Mouse (Mus musculus) stomach, embryonic 14.5 days (tissue): Measurements from ENCODE around the gene Xpo1. TPM values are rescaled to one million over a fixed set of nuclear protein-coding genes. Genes with fewer than 3 reads are reported as not detected.
"Not testable (repeated sequence)": the region's sequence is repeated elsewhere in the genome, so short reads cannot be mapped to it uniquely, and the experiment has no call there.

Experiments used
- ATAC-seq: fragments of 200-750 bp; cut with Nextera tagmentation; 2 replicates; pipeline ENCODE4 v1.8.0; 2017; ENCODE audit warnings: low read depth, moderate TSS enrichment; ENCODE audit not compliant: insufficient number of reproducible peaks, insufficient read depth, low FRiP score
- H3K27ac ChIP-seq: fragments of 300-500 bp; sonication (generic); 2 replicates; pipeline ENCODE4 v1.5.1; 2014; ENCODE audit warnings: mild to moderate bottlenecking, low read length, moderate library complexity, mixed read lengths
- H3K27me3 ChIP-seq: fragments of 300-500 bp; sonication (generic); 2 replicates; pipeline ENCODE4 v1.6.1; 2014; ENCODE audit warnings: low read length, control low read depth, mixed read lengths; ENCODE audit not compliant: control insufficient read depth, insufficient read depth
- H3K36me3 ChIP-seq: fragments of 300-500 bp; sonication (generic); 2 replicates; pipeline ENCODE4 v1.6.1; 2014; ENCODE audit warnings: mild to moderate bottlenecking, control low read depth, low read length, moderate library complexity, mixed read lengths; ENCODE audit not compliant: control insufficient read depth, insufficient read depth
- H3K4me1 ChIP-seq: fragments of 300-500 bp; sonication (generic); 2 replicates; pipeline ENCODE4 v1.6.1; 2014; ENCODE audit warnings: low read length, control low read depth, mixed read lengths; ENCODE audit not compliant: control insufficient read depth, insufficient read depth
- H3K4me2 ChIP-seq: fragments of 300-500 bp; sonication (generic); replicated peaks from 2 replicates; pipeline ENCODE4 v1.6.1; 2014; ENCODE audit warnings: low read depth, low read length, control low read depth
- H3K4me3 ChIP-seq: fragments of 300-500 bp; sonication (generic); 2 replicates; pipeline ENCODE4 v1.5.1; 2014; ENCODE audit warnings: low read depth, low read length, control low read depth
- H3K9ac ChIP-seq: fragments of 300-500 bp; sonication (generic); replicated peaks from 2 replicates; pipeline ENCODE4 v1.6.1; 2014; ENCODE audit warnings: low read depth, mild to moderate bottlenecking, control low read depth, low read length, moderate library complexity, mixed read lengths
- H3K9me3 ChIP-seq: fragments of 300-500 bp; sonication (generic); 2 replicates; pipeline ENCODE4 v1.6.1; 2016; ENCODE audit warnings: low read depth, low read length, control low read depth; ENCODE audit not compliant: control insufficient read depth
- WGBS: fragments of 180-500 bp; shearing (Covaris S2); extraction: QIAGEN DNeasy Blood & Tissue Kit; methylation state at CpG from one replicate; pipeline ENCODE4 v1.1.7; 2014; 5-methylcytosine and 5-hydroxymethylcytosine counted together
- polyA plus RNA-seq: library from polyadenylated mRNA; unstranded; fragments of >200 nt; fragmentation: Nextera tagmentation; extraction: Ambion mirVana; gene quantifications from 2 replicates; pipeline ENCODE4 v1.2.1, GENCODE M21; 2014

The Xpo1 gene
- polyA plus RNA-seq, 1 experiment from 2014 or later = 118 TPM

DNA sequence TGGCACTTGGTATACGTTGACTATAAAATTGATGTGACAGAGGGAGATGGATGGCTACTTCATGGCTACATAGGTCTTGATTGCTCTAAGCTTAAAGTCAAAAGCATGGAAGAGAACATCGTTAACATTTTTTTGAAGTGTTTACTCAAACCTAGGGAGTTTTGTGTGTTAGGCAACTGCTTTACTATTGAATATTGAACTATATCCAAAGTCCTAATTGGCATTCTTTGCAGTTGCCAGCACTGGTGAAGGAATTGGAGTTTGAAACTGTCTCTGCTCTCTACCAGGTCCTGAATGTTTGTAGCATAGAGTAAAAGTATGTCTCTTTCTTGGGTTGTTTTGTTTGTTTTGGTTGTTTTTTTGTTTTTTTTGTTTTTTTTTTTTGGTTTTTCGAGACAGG is 19.9 kb downstream of the Xpo1 start:
- Histone ChIP-seq H3K4me3 (no peak overlapping the region), H3K4me2 (no peak overlapping the region), H3K4me1 (no peaks in the 10 kb centered on the region), H3K9ac (no peak overlapping the region), H3K27me3 (no peaks in the 10 kb centered on the region), H3K27ac (no peak overlapping the region), H3K36me3 (peaks cover 88% of the 10 kb centered on the region), H3K9me3 (no peaks in the 10 kb centered on the region)
- no peak for ATAC-seq
- WGBS = 72% methylated on average over 3 of the region's 3 CpGs

- 94% methylated on average over 4 of the region's 4 CpGs for WGBS
- peaks cover 89% of the 10 kb centered on the region for H3K36me3 ChIP-seq
These were observed 28.6 kb downstream of the Xpo1 start for GRCm38 (mm10) chr11:23284469-23284868.

GRCm38 (mm10) chr11:23288866-23289265 is 33.0 kb downstream of the Xpo1 start:
- H3K27me3 ChIP-seq, H3K9me3 ChIP-seq, H3K27ac ChIP-seq, H3K4me2 ChIP-seq, H3K4me1 ChIP-seq, H3K9ac ChIP-seq, H3K4me3 ChIP-seq, ATAC-seq: not testable (repeated sequence)
- peaks cover 87% of the 10 kb centered on the region for H3K36me3 ChIP-seq
- 88% methylated on average over 4 of the region's 4 CpGs for WGBS

More at GRCm38 (mm10) chr11:23284469-23284868, 28.6 kb downstream of the Xpo1 start:
- Histone ChIP-seq H3K4me3 (no peak overlapping the region), H3K9me3 (no peaks in the 10 kb centered on the region), H3K4me1 (no peaks in the 10 kb centered on the region), H3K27ac (no peak overlapping the region), H3K4me2 (no peak overlapping the region), H3K27me3 (no peaks in the 10 kb centered on the region), H3K9ac (no peak overlapping the region)
- ATAC-seq = no peak

- Histone ChIP-seq H3K9me3 (no peaks in the 10 kb centered on the region), H3K27me3 (no peaks in the 10 kb centered on the region), H3K4me3 (no peak overlapping the region), H3K9ac (no peak overlapping the region), H3K36me3 (peaks cover 55% of the 10 kb centered on the region), H3K4me2 (no peak overlapping the region), H3K27ac (no peak overlapping the region), H3K4me1 (no peaks in the 10 kb centered on the region)
- no peak for ATAC-seq
- WGBS = 98% methylated on average over 2 of the region's 2 CpGs
These were observed 41.5 kb downstream of the Xpo1 start for GRCm38 (mm10) chr11:23297379-23297778.

- Histone ChIP-seq H3K4me1 (no peaks in the 10 kb centered on the region), H3K36me3 (peaks cover 46% of the 10 kb centered on the region), H3K4me3 (no peak overlapping the region), H3K4me2 (no peak overlapping the region), H3K27ac (no peak overlapping the region), H3K9ac (no peak overlapping the region), H3K27me3 (no peaks in the 10 kb centered on the region), H3K9me3 (no peaks in the 10 kb centered on the region)
- WGBS = 87% methylated on average over 2 of the region's 2 CpGs
- ATAC-seq = no peak
These were observed 42.5 kb downstream of the Xpo1 start for GRCm38 (mm10) chr11:23298301-23298700.

DNA sequence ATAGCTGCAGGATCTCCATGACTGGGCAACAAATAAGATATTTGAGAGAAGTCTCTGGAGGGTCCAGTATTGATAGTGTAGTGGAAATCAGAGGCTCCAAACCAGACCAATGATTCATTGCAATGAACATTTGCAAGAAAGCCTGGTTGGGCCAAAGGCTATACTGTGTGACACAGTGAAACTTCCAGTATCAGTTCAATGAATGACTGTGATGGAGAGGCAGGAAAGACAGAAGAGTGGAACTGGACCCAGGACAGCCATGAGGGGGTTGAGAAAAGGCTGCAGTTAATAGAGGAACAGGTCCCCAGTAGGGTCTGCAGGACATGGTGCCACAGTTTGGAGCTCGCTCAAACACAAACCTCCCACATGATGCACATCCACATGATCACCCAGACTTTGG is 44.1 kb downstream of the Xpo1 start:
- ATAC-seq = no peak
- Histone ChIP-seq H3K36me3 (peaks cover 31% of the 10 kb centered on the region), H3K9ac (no peak overlapping the region), H3K27ac (no peak overlapping the region), H3K27me3 (no peaks in the 10 kb centered on the region), H3K4me3 (no peak overlapping the region), H3K4me1 (no peaks in the 10 kb centered on the region), H3K9me3 (no peaks in the 10 kb centered on the region), H3K4me2 (no peak overlapping the region)
- 91% methylated on average over 1 of the region's 1 CpGs for WGBS

GRCm38 (mm10) chr11:23303126-23303525 is 47.3 kb downstream of the Xpo1 start:
- H3K36me3 ChIP-seq = peaks cover 5% of the 10 kb centered on the region; the same call in 1 of the 2 replicates
- H3K4me2 ChIP-seq = no peak overlapping the region
- ATAC-seq = no peak
- H3K9me3 ChIP-seq = no peaks in the 10 kb centered on the region
- no peaks in the 10 kb centered on the region for H3K27me3 ChIP-seq
- no peak overlapping the region for H3K27ac ChIP-seq
- H3K4me3 ChIP-seq = no peak overlapping the region
- WGBS = 69% methylated on average over 1 of the region's 1 CpGs
- H3K4me1 ChIP-seq = 0 out of 2 replicates have a peak, but pooled peaks cover under 1% of the 10 kb centered on the region
- H3K9ac ChIP-seq = no peak overlapping the region

- 33% methylated on average over 10 of the region's 10 CpGs for WGBS
- H3K4me3 ChIP-seq = peak overlapping the region; percentile 80
These were observed 49.3 kb downstream of the Xpo1 start for GRCm38 (mm10) chr11:23305101-23305672.

More at GRCm38 (mm10) chr11:23305101-23305672, 49.3 kb downstream of the Xpo1 start:
- not testable (repeated sequence) for H3K9me3 ChIP-seq, H3K9ac ChIP-seq, H3K36me3 ChIP-seq, ATAC-seq, H3K27me3 ChIP-seq, H3K4me1 ChIP-seq
- Histone ChIP-seq H3K27ac (peak overlapping the region; percentile 99), H3K4me2 (peak overlapping the region; percentile 60)
